Mouse (Mus musculus): ENCODE results near the gene Adss. TPM values are rescaled to one million over a fixed set of nuclear protein-coding genes. Genes with fewer than 3 reads are reported as not detected.
A peak's percentile ranks its signal among the peaks of the same experiment; 100 is the strongest.

The Adss gene
- polyA plus RNA-seq, 1 experiment: 24.4 TPM

- H3K27me3 ChIP-seq (ENCODE audit: control insufficient read depth, insufficient read depth, insufficient read length): no peaks in the 10 kb centered on the region
- TF ChIP-seq MYOD1 (IDR thresholded peaks at IDR 0.05; ENCODE audit: control insufficient read depth in 1 of 3, insufficient read length in 2 of 3, low read depth in 2 of 3): no peak
- no peak for TF ChIP-seq MYOG (IDR thresholded peaks at IDR 0.05; ENCODE audit: control insufficient read depth in 1 of 3, insufficient read depth in 1 of 3, insufficient read length in 2 of 3, low read depth in 2 of 3)
- TF ChIP-seq POLR2AphosphoS2 (IDR thresholded peaks at IDR 0.05; ENCODE audit: insufficient read length, low read depth): no peak
- no peak for TF ChIP-seq E2F4 (IDR thresholded peaks at IDR 0.05; ENCODE audit: insufficient read depth)
- no peak for TF ChIP-seq USF1 (IDR thresholded peaks at IDR 0.05; ENCODE audit: low read depth)
- TF ChIP-seq TCF12 (IDR thresholded peaks at IDR 0.05; ENCODE audit: insufficient read depth, poor library complexity, severe bottlenecking): no peak
- TF ChIP-seq POLR2A (IDR thresholded peaks at IDR 0.05; ENCODE audit: insufficient read length, low read depth): no peak
- TF ChIP-seq REST (IDR thresholded peaks at IDR 0.05; ENCODE audit: insufficient read depth, insufficient read length): no peak
- TF ChIP-seq TCF3 (IDR thresholded peaks at IDR 0.05; ENCODE audit: insufficient read length, low read depth): no peak
- TF ChIP-seq MAX (IDR thresholded peaks at IDR 0.05; ENCODE audit: low read depth): no peak
- TF ChIP-seq SRF (IDR thresholded peaks at IDR 0.05; ENCODE audit: control insufficient read depth, insufficient read length, low read depth): no peak
- no peaks in the 10 kb centered on the region for H3K79me2 ChIP-seq (ENCODE audit: control insufficient read depth, insufficient read depth)
- H3ac ChIP-seq (ENCODE audit: control insufficient read depth, insufficient read length): no peak overlapping the region
- H3K36me3 ChIP-seq (ENCODE audit: control insufficient read depth, insufficient read depth): no peaks in the 10 kb centered on the region
- H3K4me2 ChIP-seq (ENCODE audit: low read depth): peak overlapping the region; percentile 16
- H3K4me3 ChIP-seq: no peak overlapping the region
Observed at GRCm38 (mm10) chr1:177719029-177719427, 77.3 kb downstream of the Adss start.

GRCm38 (mm10) chr1:177718340-177719028 lies 77.8 kb downstream of the Adss start:
- Histone ChIP-seq H3K79me2 (ENCODE audit: control insufficient read depth, insufficient read depth) (no peaks in the 10 kb centered on the region), H3K4me3 (no peak overlapping the region), H3K36me3 (ENCODE audit: control insufficient read depth, insufficient read depth) (no peaks in the 10 kb centered on the region), H3K27me3 (ENCODE audit: control insufficient read depth, insufficient read depth, insufficient read length) (no peaks in the 10 kb centered on the region), H3K4me2 (ENCODE audit: low read depth) (peak overlapping the region; percentile 16), H3ac (ENCODE audit: control insufficient read depth, insufficient read length) (no peak overlapping the region)
- TF ChIP-seq SRF (IDR thresholded peaks at IDR 0.05; ENCODE audit: control insufficient read depth, insufficient read length, low read depth): no peak
- TF ChIP-seq POLR2AphosphoS2 (IDR thresholded peaks at IDR 0.05; ENCODE audit: insufficient read length, low read depth): no peak

- Histone ChIP-seq H3ac (ENCODE audit: control insufficient read depth, insufficient read length) (no peak overlapping the region), H3K79me2 (ENCODE audit: control insufficient read depth, insufficient read depth) (no peaks in the 10 kb centered on the region), H3K36me3 (ENCODE audit: control insufficient read depth, insufficient read depth) (no peaks in the 10 kb centered on the region), H3K4me2 (ENCODE audit: low read depth) (no peak overlapping the region), H3K4me3 (no peak overlapping the region), H3K27me3 (ENCODE audit: control insufficient read depth, insufficient read depth, insufficient read length) (no peaks in the 10 kb centered on the region)
- no peak for TF ChIP-seq E2F4 (IDR thresholded peaks at IDR 0.05; ENCODE audit: insufficient read depth)
- TF ChIP-seq CEBPB (IDR thresholded peaks at IDR 0.05; ENCODE audit: insufficient read depth, poor library complexity, severe bottlenecking): no peak
- no peak for TF ChIP-seq TCF12 (IDR thresholded peaks at IDR 0.05; ENCODE audit: insufficient read depth, poor library complexity, severe bottlenecking)
- TF ChIP-seq MAX (IDR thresholded peaks at IDR 0.05; ENCODE audit: low read depth): no peak
- TF ChIP-seq TCF3 (IDR thresholded peaks at IDR 0.05; ENCODE audit: insufficient read length, low read depth): no peak
- TF ChIP-seq MYOD1 (IDR thresholded peaks at IDR 0.05; ENCODE audit: control insufficient read depth in 1 of 3, insufficient read length in 2 of 3, low read depth in 2 of 3): no peak
- TF ChIP-seq POLR2A (IDR thresholded peaks at IDR 0.05; ENCODE audit: insufficient read length, low read depth): no peak
- TF ChIP-seq MYOG (IDR thresholded peaks at IDR 0.05; ENCODE audit: control insufficient read depth in 1 of 3, insufficient read depth in 1 of 3, insufficient read length in 2 of 3, low read depth in 2 of 3): no peak
- no peak for TF ChIP-seq USF1 (IDR thresholded peaks at IDR 0.05; ENCODE audit: low read depth)
- TF ChIP-seq REST (IDR thresholded peaks at IDR 0.05; ENCODE audit: insufficient read depth, insufficient read length): no peak
Observed at GRCm38 (mm10) chr1:177717057-177717835, 79.1 kb downstream of the Adss start.

GRCm38 (mm10) chr1:177716448-177716847 lies 79.9 kb downstream of the Adss start:
- no peak overlapping the region for H3K4me3 ChIP-seq
- H3K4me2 ChIP-seq (ENCODE audit: low read depth): no peak overlapping the region
- no peaks in the 10 kb centered on the region for H3K36me3 ChIP-seq (ENCODE audit: control insufficient read depth, insufficient read depth)
- no peak overlapping the region for H3ac ChIP-seq (ENCODE audit: control insufficient read depth, insufficient read length)
- H3K79me2 ChIP-seq (ENCODE audit: control insufficient read depth, insufficient read depth): no peaks in the 10 kb centered on the region
- no peaks in the 10 kb centered on the region for H3K27me3 ChIP-seq (ENCODE audit: control insufficient read depth, insufficient read depth, insufficient read length)
- TF ChIP-seq CEBPB (IDR thresholded peaks at IDR 0.05; ENCODE audit: insufficient read depth, poor library complexity, severe bottlenecking) (no peak), MAX (IDR thresholded peaks at IDR 0.05; ENCODE audit: low read depth) (no peak), TCF12 (IDR thresholded peaks at IDR 0.05; ENCODE audit: insufficient read depth, poor library complexity, severe bottlenecking) (no peak), REST (IDR thresholded peaks at IDR 0.05; ENCODE audit: insufficient read depth, insufficient read length) (no peak), POLR2AphosphoS2 (IDR thresholded peaks at IDR 0.05; ENCODE audit: insufficient read length, low read depth) (no peak), TCF3 (IDR thresholded peaks at IDR 0.05; ENCODE audit: insufficient read length, low read depth) (no peak), SRF (IDR thresholded peaks at IDR 0.05; ENCODE audit: control insufficient read depth, insufficient read length, low read depth) (no peak), MYOD1 (IDR thresholded peaks at IDR 0.05; ENCODE audit: control insufficient read depth in 1 of 3, insufficient read length in 2 of 3, low read depth in 2 of 3) (no peak), MYOG (IDR thresholded peaks at IDR 0.05; ENCODE audit: control insufficient read depth in 1 of 3, insufficient read depth in 1 of 3, insufficient read length in 2 of 3, low read depth in 2 of 3) (no peak), USF1 (IDR thresholded peaks at IDR 0.05; ENCODE audit: low read depth) (no peak), E2F4 (IDR thresholded peaks at IDR 0.05; ENCODE audit: insufficient read depth) (no peak), POLR2A (IDR thresholded peaks at IDR 0.05; ENCODE audit: insufficient read length, low read depth) (no peak)
